Mouse (Mus musculus) E14TG2a.4 (cell line): ENCODE measurements around the gene Rps3a1.

Experiments used
- CTCF ChIP-seq: conservative IDR thresholded peaks from 2 replicates; pipeline ENCODE4 v1.5.1; 2014; ENCODE audit warnings: low read length
- NANOG ChIP-seq: IDR thresholded peaks from 2 replicates; pipeline ENCODE4 v1.6.1; 2014; ENCODE audit warnings: borderline replicate concordance, low read length, mixed read lengths

- no peak for TF ChIP-seq CTCF
- no peak for TF ChIP-seq NANOG
Observed at GRCm38 (mm10) chr3:86104909-86105308, 37.6 kb downstream of the Rps3a1 start.
